Mouse (Mus musculus): ENCODE results near the gene Galk1. TPM values are rescaled to one million over a fixed set of nuclear protein-coding genes. Genes with fewer than 3 reads are reported as not detected.
"Not testable (repeated sequence)": the region's sequence is repeated elsewhere in the genome, so short reads cannot be mapped to it uniquely, and the experiment has no call there.

Gene Galk1
- polyA plus RNA-seq, 1 experiment from 2014 or later = 164 TPM

DNA sequence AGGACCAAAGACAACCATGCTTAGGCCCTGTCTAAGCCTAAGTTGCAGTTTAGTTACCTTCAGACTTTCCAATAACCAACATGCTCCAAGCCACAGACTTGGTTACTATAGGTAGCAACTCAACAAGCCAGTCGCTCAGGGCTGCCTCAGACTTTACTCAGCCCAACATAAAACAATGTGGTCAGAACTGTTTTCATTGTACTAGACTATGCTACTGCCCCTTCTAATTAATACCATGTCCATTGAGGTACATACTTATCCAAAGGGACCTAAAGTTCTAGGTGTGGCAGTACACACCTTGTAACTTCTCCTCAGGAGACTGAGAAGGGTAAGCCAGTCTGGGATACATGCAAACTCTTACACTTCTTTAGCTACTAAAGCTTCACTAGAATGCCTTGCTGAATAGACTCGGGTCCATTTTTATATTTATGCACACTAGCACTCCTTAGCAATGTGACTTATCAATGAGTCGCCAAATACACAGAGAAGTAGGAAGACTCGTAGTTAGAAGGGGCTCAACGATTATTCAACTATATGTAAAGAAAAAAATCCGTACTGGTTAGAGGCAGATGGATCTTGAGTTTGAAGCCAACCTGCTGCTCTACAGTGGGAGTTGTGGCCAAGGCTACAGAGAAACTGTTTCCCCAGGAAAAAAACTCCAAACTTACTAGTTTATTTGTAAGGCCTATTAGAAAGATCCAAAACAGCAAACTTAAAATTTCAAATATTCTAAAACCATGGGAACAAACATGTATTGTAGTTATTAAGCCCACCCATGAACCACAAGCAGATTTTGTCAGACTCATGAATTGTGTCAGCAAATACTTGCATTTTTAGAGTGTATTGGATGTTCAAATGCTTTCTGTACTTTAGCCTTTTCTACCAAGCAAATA, 9.1 kb upstream of the Galk1 start:
- Histone ChIP-seq H3K4me2 (peak overlapping the region; percentile 2; the same call in 1 of the 2 replicates), H3K27ac (peak overlapping the region; percentile 19; the same call in 1 of the 2 replicates), H3K4me3 (replicated peaks) (peak overlapping the region; percentile 100), H3K27me3 (no peaks in the 10 kb centered on the region), H3K4me1 (replicated peaks) (peaks cover 12% of the 10 kb centered on the region), H3K9me3 (replicated peaks) (no peaks in the 10 kb centered on the region), H3K36me3 (peaks cover 21% of the 10 kb centered on the region), H3K9ac (peak overlapping the region; percentile 12; the same call in 1 of the 2 replicates)
- ATAC-seq (ENCODE audit: low read depth) = no peak
- no peak for DNase-seq
- WGBS (ENCODE audit: insufficient replicate concordance) = 59% methylated on average over 6 of the region's 6 CpGs

DNA sequence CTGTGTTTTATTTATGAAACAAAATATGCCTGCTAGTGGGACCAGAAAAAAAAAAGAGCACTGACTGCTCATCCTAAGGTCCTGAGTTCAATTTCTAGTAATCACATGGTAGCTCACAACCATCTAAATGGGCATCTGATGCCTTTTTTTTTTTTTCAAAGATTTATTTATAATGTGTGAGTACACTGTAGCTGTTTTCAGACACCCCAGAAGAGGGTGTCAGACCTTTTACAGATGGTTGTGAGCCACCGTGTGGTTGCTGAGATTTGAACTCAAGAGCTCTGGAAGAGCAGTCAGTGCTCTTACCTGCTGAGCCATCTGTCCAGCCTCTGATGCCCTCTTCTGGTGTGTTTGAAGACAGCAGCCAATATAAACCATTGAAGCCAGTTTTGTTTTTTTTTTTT, 8.0 kb upstream of the Galk1 start:
- Histone ChIP-seq H3K27me3 (no peaks in the 10 kb centered on the region), H3K9ac (no peak overlapping the region), H3K4me3 (replicated peaks) (no peak overlapping the region), H3K36me3 (peaks cover 21% of the 10 kb centered on the region), H3K4me2 (no peak overlapping the region), H3K4me1 (replicated peaks) (peaks cover 15% of the 10 kb centered on the region), H3K27ac (peak overlapping the region; percentile 64), H3K9me3 (replicated peaks) (no peaks in the 10 kb centered on the region)
- no peak for DNase-seq
- 17% methylated on average over 1 of the region's 1 CpGs for WGBS (ENCODE audit: insufficient replicate concordance)
- ATAC-seq (ENCODE audit: low read depth) = no peak

DNA sequence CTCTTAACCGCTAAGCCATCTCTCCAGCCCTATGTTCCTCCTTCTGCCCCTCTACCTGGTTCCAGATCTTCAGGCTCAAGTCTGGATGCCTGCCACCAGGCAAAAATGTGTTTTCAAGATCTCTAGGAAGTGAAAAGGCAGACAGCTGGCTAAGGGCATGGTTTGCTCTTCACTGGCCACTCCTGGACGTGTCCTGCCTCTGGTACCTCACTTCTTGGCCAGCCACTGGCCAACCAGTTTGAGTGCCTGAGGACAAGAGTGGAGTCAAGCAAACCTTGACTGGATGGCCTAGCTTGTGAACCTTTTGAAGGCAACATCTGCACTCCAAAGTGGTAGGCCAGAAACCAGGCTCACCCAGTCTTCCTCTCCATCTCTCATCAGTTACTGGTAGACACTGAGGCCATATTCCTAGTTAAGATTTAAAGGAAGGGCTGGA, 7.5 kb upstream of the Galk1 start:
- Histone ChIP-seq H3K36me3 (peaks cover 21% of the 10 kb centered on the region), H3K4me1 (replicated peaks) (peaks cover 15% of the 10 kb centered on the region), H3K9ac (no peak overlapping the region; the same call in 1 of the 2 replicates), H3K4me3 (replicated peaks) (no peak overlapping the region), H3K27ac (peak overlapping the region; percentile 64), H3K27me3 (0 out of 2 replicates have a peak, but pooled peaks cover 2% of the 10 kb centered on the region), H3K4me2 (no peak overlapping the region), H3K9me3 (replicated peaks) (no peaks in the 10 kb centered on the region)
- 86% methylated on average over 2 of the region's 2 CpGs for WGBS (ENCODE audit: insufficient replicate concordance)
- DNase-seq (no peak), ATAC-seq (ENCODE audit: low read depth) (no peak)

DNA sequence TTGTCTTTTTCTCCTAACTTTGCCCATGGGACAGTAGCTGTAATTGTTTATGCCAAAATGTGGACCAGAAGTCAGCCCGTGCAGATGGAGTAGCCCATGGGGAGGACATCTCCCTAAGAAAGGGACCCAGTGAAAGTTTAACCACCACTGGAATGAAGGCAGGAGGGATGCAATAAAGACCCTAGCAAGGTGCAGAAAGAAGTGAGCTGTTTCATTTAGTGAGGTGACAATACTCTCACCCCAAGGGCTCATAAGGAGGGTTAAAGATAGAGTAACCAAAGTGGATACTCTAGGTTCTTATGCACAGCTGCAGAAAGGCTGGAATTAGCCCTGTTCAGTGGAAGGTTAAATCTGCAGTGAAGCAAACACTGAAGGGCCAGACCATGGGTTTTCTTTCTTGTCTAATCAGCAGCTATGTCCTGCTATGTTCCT, 6.9 kb upstream of the Galk1 start:
- Histone ChIP-seq H3K4me2 (no peak overlapping the region), H3K9me3 (replicated peaks) (no peaks in the 10 kb centered on the region), H3K4me1 (replicated peaks) (peaks cover 20% of the 10 kb centered on the region), H3K4me3 (replicated peaks) (no peak overlapping the region), H3K27ac (no peak overlapping the region; the same call in none of the 2 replicates), H3K27me3 (peaks cover 2% of the 10 kb centered on the region; the same call in 1 of the 2 replicates), H3K36me3 (peaks cover 21% of the 10 kb centered on the region), H3K9ac (no peak overlapping the region)
- ATAC-seq (ENCODE audit: low read depth) (no peak), DNase-seq (no peak)
- WGBS (ENCODE audit: insufficient replicate concordance) = 68% methylated on average over 1 of the region's 1 CpGs

DNA sequence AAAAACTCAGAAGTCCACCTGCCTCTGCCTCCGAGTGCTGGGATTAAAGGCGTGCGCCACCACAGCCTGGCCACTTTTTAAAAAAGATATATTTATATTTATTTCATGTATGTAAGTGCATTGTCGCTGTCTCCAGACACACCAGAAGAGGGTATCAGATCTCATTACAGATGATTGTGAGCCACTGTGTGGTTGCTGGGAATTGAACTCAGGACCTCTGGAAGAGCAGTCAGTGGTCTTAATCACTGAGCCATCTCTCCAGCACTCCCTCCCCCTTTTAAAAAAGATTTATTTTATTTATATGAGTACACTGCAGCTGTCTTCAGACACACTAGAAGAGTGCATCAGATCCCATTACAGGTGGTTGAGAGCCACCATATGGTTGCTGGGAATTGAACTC, 6.3 kb upstream of the Galk1 start:
- WGBS (ENCODE audit: insufficient replicate concordance) = 94% methylated on average over 4 of the region's 4 CpGs
- Histone ChIP-seq H3K4me1 (replicated peaks) (peaks cover 20% of the 10 kb centered on the region), H3K36me3 (peaks cover 21% of the 10 kb centered on the region)
- H3K27me3 ChIP-seq; H3K4me3 ChIP-seq (replicated peaks); H3K9me3 ChIP-seq (replicated peaks); DNase-seq; H3K9ac ChIP-seq; H3K27ac ChIP-seq; ATAC-seq (ENCODE audit: low read depth); H3K4me2 ChIP-seq: not testable (repeated sequence)

DNA sequence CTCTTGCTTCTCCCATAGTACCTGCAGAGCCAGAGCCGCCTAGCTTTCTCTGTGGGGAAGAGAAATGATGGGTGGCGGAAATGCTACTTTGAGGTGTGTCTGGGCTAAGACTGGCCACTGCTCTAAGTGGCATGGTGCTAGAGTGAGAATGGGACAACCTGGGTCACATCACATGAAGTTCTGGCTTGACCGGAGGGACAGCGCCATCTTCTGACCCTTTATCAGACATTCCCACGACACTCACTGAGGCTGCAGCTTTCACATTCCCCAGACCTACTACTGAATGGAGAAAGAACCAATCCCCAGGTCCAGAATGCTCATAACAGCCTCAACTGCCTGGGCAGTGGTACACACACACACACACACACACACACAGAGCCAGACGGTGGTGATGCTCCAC, 5.6 kb upstream of the Galk1 start:
- H3K4me2 ChIP-seq = no peak overlapping the region
- no peak overlapping the region for H3K27ac ChIP-seq
- peaks cover 17% of the 10 kb centered on the region for H3K36me3 ChIP-seq
- H3K9me3 ChIP-seq (replicated peaks) = no peaks in the 10 kb centered on the region
- H3K9ac ChIP-seq = no peak overlapping the region
- H3K4me1 ChIP-seq (replicated peaks) = peaks cover 21% of the 10 kb centered on the region
- ATAC-seq (ENCODE audit: low read depth) (no peak), DNase-seq (no peak)
- 31% methylated on average over 6 of the region's 6 CpGs for WGBS (ENCODE audit: insufficient replicate concordance)
- no peak overlapping the region for H3K4me3 ChIP-seq (replicated peaks)
- peaks cover 9% of the 10 kb centered on the region; the same call in 1 of the 2 replicates for H3K27me3 ChIP-seq

DNA sequence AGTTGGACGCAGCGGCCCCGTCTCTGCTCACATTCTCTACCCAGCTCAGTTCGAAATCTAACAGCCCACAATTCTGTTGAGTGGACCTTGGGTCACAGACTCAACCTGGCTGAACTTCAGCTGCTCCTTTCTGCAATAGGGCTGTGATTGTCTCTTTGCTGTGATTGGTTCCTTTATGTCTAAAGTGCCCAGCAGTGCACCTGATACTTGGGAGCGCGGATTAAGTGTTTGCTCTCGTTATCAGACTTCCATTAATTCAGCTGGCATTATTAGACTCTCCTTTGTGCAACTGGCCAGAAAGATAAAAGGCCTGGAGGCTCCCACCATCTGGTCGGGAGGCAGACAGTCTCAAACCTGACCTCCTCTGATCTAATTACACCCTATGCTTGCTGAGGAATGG, 2.3 kb upstream of the Galk1 start:
- peaks cover 42% of the 10 kb centered on the region for H3K4me1 ChIP-seq (replicated peaks)
- no peak overlapping the region for H3K4me2 ChIP-seq
- no peak overlapping the region for H3K4me3 ChIP-seq (replicated peaks)
- H3K27ac ChIP-seq = no peak overlapping the region
- peaks cover 12% of the 10 kb centered on the region; the same call in 1 of the 2 replicates for H3K36me3 ChIP-seq
- no peaks in the 10 kb centered on the region for H3K9me3 ChIP-seq (replicated peaks)
- peaks cover 14% of the 10 kb centered on the region; the same call in 1 of the 2 replicates for H3K27me3 ChIP-seq
- H3K9ac ChIP-seq = no peak overlapping the region
- DNase-seq (no peak), ATAC-seq (ENCODE audit: low read depth) (0 out of 2 replicates have a peak, but pooled peaks have one; percentile 8)
- 43% methylated on average over 8 of the region's 8 CpGs for WGBS (ENCODE audit: insufficient replicate concordance)

DNA sequence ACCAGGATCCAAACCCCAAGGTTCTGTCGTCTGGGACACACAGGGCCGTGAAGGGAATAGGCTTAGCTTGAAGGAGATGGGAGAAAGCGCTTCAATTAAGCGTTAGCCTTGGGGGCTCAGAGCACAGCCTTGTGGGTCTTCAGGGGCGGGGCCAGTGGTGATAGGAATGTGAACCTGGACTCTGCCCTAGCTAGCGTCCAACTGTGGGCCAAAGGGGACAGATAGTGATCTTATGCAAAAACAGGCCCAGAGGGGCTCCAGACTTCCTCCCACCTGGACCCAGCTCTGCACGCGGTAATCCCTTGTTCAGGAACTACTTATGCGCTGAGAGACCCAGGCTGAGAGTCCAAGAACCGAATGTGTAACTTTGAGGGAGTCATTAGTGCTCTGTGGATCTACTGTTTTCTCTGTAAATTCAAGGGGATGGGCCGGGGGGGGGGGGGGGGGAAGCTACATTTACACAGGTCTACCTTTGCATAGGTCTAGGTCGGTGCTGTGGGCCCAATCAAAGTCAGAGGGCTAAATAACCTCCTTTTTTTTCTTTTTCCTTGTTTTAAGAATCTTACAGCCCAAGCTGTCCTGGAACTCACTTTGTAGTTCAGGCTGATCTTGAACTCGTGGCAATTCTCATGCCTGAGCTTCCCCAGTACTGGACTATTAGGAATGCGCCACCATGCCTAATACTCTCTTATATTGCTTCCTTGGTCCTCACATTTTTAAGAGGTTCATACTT, 824 bp downstream of the Galk1 start:
- Histone ChIP-seq H3K4me2 (peak overlapping the region; percentile 96), H3K27me3 (peaks cover 14% of the 10 kb centered on the region; the same call in 1 of the 2 replicates), H3K4me3 (replicated peaks) (peak overlapping the region; percentile 71), H3K27ac (peak overlapping the region; percentile 83), H3K36me3 (peaks cover 42% of the 10 kb centered on the region), H3K4me1 (replicated peaks) (peaks cover 44% of the 10 kb centered on the region), H3K9ac (peak overlapping the region; percentile 86), H3K9me3 (replicated peaks) (no peaks in the 10 kb centered on the region)
- WGBS (ENCODE audit: insufficient replicate concordance) = 18% methylated on average over 14 of the region's 14 CpGs
- ATAC-seq (ENCODE audit: low read depth) (0 out of 2 replicates have a peak, but pooled peaks have one; percentile 15), DNase-seq (no peak)

DNA sequence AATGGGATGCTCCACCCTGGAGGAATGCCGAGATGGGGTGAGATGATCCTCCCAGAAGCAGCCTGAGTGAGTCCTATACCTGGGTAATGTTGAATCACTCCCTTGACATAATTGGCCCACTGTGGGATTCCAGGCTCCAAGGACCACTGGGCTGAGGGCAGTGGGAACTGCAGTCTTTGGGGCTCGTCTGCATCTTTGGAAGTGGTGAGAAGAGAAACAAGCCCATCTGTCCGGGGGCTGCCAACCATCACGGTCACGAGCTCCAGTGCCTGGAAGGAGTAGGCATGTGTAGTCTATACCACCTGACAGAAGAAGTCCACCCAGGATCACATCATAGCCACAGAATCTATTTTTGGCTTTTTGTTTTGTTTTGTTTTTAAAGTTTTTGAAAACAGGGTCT, 1.6 kb downstream of the Galk1 start:
- no peak for DNase-seq
- no peak for ATAC-seq (ENCODE audit: low read depth)
- Histone ChIP-seq H3K4me2 (peak overlapping the region; percentile 96), H3K4me3 (replicated peaks) (peak overlapping the region; percentile 71; the same call in 1 of the 2 replicates), H3K9me3 (replicated peaks) (no peaks in the 10 kb centered on the region), H3K9ac (no peak overlapping the region), H3K27ac (peak overlapping the region; percentile 83), H3K27me3 (peaks cover 14% of the 10 kb centered on the region; the same call in 1 of the 2 replicates), H3K36me3 (peaks cover 43% of the 10 kb centered on the region), H3K4me1 (replicated peaks) (peaks cover 52% of the 10 kb centered on the region)
- 77% methylated on average over 5 of the region's 5 CpGs for WGBS (ENCODE audit: insufficient replicate concordance)

DNA sequence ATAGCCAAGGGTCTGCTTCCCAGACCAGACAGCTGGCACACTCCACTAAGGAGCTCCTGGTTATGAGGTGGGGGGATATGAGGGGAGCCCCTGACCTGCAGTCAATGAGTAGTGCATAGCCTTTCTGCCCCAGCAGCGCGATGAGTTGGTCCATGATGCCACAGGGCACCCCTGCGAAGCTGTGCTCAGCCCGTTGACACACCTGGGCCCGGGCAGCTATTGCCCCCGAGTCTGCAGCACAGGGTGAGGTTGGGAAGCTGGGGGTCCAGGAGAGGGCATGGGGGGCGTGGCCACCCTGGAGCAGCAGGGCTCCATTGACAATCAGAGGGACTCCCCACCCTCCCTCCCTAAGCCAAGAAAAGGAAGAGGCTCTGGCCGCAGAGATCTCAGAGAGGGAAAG, 2.4 kb downstream of the Galk1 start:
- H3K27ac ChIP-seq = no peak overlapping the region
- no peak overlapping the region for H3K4me2 ChIP-seq
- peaks cover 54% of the 10 kb centered on the region for H3K4me1 ChIP-seq (replicated peaks)
- DNase-seq (no peak), ATAC-seq (ENCODE audit: low read depth) (no peak)
- H3K4me3 ChIP-seq (replicated peaks) = no peak overlapping the region
- 87% methylated on average over 8 of the region's 8 CpGs for WGBS (ENCODE audit: insufficient replicate concordance)
- no peak overlapping the region for H3K9ac ChIP-seq
- peaks cover 43% of the 10 kb centered on the region for H3K36me3 ChIP-seq
- no peaks in the 10 kb centered on the region for H3K9me3 ChIP-seq (replicated peaks)
- peaks cover 12% of the 10 kb centered on the region; the same call in 1 of the 2 replicates for H3K27me3 ChIP-seq

DNA sequence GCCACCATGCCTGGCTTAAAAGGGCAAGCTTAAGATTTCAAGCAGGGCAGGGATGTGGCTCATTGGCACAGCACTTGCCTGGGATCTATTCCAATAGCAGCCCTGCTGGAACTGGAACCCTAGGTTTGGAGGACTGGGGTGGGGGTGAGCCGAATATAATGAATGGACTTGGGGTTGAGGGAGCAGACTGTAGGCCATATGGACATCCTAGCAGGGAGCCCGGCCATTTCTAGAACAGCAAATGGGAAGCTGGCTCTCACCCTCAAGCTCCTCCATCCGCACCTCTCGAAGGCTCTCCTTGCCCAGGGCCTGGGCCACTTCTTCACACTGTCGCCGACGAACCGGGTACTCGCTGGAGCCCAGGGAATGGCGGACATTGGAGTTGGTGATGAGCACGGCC, 2.9 kb downstream of the Galk1 start:
- H3K9me3 ChIP-seq (replicated peaks) = no peaks in the 10 kb centered on the region
- H3K36me3 ChIP-seq = peaks cover 43% of the 10 kb centered on the region
- 84% methylated on average over 11 of the region's 11 CpGs for WGBS (ENCODE audit: insufficient replicate concordance)
- no peak overlapping the region for H3K9ac ChIP-seq
- peaks cover 12% of the 10 kb centered on the region; the same call in 1 of the 2 replicates for H3K27me3 ChIP-seq
- peaks cover 54% of the 10 kb centered on the region for H3K4me1 ChIP-seq (replicated peaks)
- H3K4me3 ChIP-seq (replicated peaks) = no peak overlapping the region
- no peak overlapping the region for H3K27ac ChIP-seq
- no peak overlapping the region for H3K4me2 ChIP-seq
- no peak for ATAC-seq (ENCODE audit: low read depth)
- DNase-seq = no peak
